Mouse (Mus musculus) lung, embryonic 14.5 days (tissue): ENCODE measurements at regions not wholly inside any gene's neighbourhood (a gene's known extent, or its start where the extent isn't known, plus 50 kb on each side); places are given as distances from the start of the nearest gene placed in this dataset.

Source experiments
- ATAC-seq: fragments of 200-750 bp; cut with Nextera tagmentation; 2 replicates; pipeline ENCODE4 v1.8.0; 2017; ENCODE audit warnings: mild to moderate bottlenecking, moderate TSS enrichment, moderate library complexity; ENCODE audit not compliant: insufficient read depth
- DNase-seq: peaks from one replicate; pipeline ENCODE4 v3.0.0-alpha.2; 2015
- H3K27ac ChIP-seq: fragments of 300-500 bp; sonication (generic); 2 replicates; pipeline ENCODE4 v1.5.1; 2014; ENCODE audit warnings: low read depth, mild to moderate bottlenecking, moderate library complexity
- H3K27me3 ChIP-seq: fragments of 300-500 bp; sonication (generic); 2 replicates; pipeline ENCODE4 v1.6.1; 2014; ENCODE audit warnings: low read length, control low read depth; ENCODE audit not compliant: insufficient read depth
- H3K36me3 ChIP-seq: fragments of 300-500 bp; sonication (generic); 2 replicates; pipeline ENCODE4 v1.6.1; 2014; ENCODE audit warnings: control low read depth; ENCODE audit not compliant: insufficient read depth
- H3K4me1 ChIP-seq: fragments of 300-500 bp; sonication (generic); 2 replicates; pipeline ENCODE4 v1.6.1; 2014; ENCODE audit warnings: antibody characterized with exemption, control low read depth; ENCODE audit not compliant: insufficient read depth
- H3K4me2 ChIP-seq: fragments of 300-500 bp; sonication (generic); 2 replicates; pipeline ENCODE4 v1.6.1; 2014; ENCODE audit warnings: mild to moderate bottlenecking
- H3K4me3 ChIP-seq: fragments of 300-500 bp; sonication (generic); 2 replicates; pipeline ENCODE4 v1.5.1; 2014; ENCODE audit warnings: low read depth, low read length
- H3K9ac ChIP-seq: fragments of 300-500 bp; sonication (generic); 2 replicates; pipeline ENCODE4 v1.6.1; 2014
- H3K9me3 ChIP-seq: fragments of 300-500 bp; sonication (generic); 2 replicates; pipeline ENCODE4 v1.6.1; 2016; ENCODE audit warnings: low read depth, low read length, control low read depth
- CTCF ChIP-seq: IDR thresholded peaks from 2 replicates; pipeline ENCODE4 v1.5.1; 2016; ENCODE audit warnings: antibody characterized with exemption, low read depth
- WGBS: fragments of 180-500 bp; shearing (Covaris S2); extraction: QIAGEN DNeasy Blood & Tissue Kit; methylation state at CpG from one replicate; pipeline ENCODE4 v1.1.7; 2014; 5-methylcytosine and 5-hydroxymethylcytosine counted together

GRCm38 (mm10) chr8:87049746-87050145 is 164.7 kb upstream of the N4bp1 start:
- no peak overlapping the region for H3K27ac ChIP-seq
- no peaks in the 10 kb centered on the region for H3K27me3 ChIP-seq
- no peak overlapping the region for H3K4me2 ChIP-seq
- no peak for TF ChIP-seq CTCF
- no peaks in the 10 kb centered on the region for H3K9me3 ChIP-seq
- no peak overlapping the region for H3K4me3 ChIP-seq
- H3K4me1 ChIP-seq, result no peaks in the 10 kb centered on the region
- WGBS, result 23% methylated on average over 3 of the region's 3 CpGs
- H3K9ac ChIP-seq, result no peak overlapping the region
- DNase-seq (no peak), ATAC-seq (no peak)
- H3K36me3 ChIP-seq, result no peaks in the 10 kb centered on the region

- DNase-seq (no peak), ATAC-seq (no peak)
- H3K9me3 ChIP-seq, result no peaks in the 10 kb centered on the region
- H3K36me3 ChIP-seq, result no peaks in the 10 kb centered on the region
- no peak overlapping the region for H3K27ac ChIP-seq
- 85% methylated on average over 4 of the region's 4 CpGs for WGBS
- H3K4me2 ChIP-seq, result no peak overlapping the region
- H3K4me3 ChIP-seq, result no peak overlapping the region
- no peaks in the 10 kb centered on the region for H3K4me1 ChIP-seq
- no peak overlapping the region for H3K9ac ChIP-seq
- no peaks in the 10 kb centered on the region for H3K27me3 ChIP-seq
- TF ChIP-seq CTCF, result no peak
These were observed 164.1 kb upstream of the N4bp1 start for GRCm38 (mm10) chr8:87049196-87049595.

- no peaks in the 10 kb centered on the region for H3K27me3 ChIP-seq
- no peaks in the 10 kb centered on the region for H3K9me3 ChIP-seq
- no peak overlapping the region for H3K27ac ChIP-seq
- H3K36me3 ChIP-seq, result no peaks in the 10 kb centered on the region
- no peak overlapping the region for H3K4me2 ChIP-seq
- WGBS, result 86% methylated on average over 4 of the region's 4 CpGs
- no peak for DNase-seq
- H3K9ac ChIP-seq, result no peak overlapping the region
- H3K4me3 ChIP-seq, result no peak overlapping the region
- no peak for TF ChIP-seq CTCF
- H3K4me1 ChIP-seq, result no peaks in the 10 kb centered on the region
- ATAC-seq, result no peak
These were observed 161.5 kb upstream of the N4bp1 start for GRCm38 (mm10) chr8:87046590-87046989.

- DNase-seq (no peak), ATAC-seq (no peak)
- Histone ChIP-seq H3K4me1 (no peaks in the 10 kb centered on the region), H3K27me3 (peaks cover 10% of the 10 kb centered on the region), H3K9ac (no peak overlapping the region), H3K27ac (no peak overlapping the region), H3K4me3 (no peak overlapping the region), H3K36me3 (no peaks in the 10 kb centered on the region), H3K4me2 (no peak overlapping the region), H3K9me3 (no peaks in the 10 kb centered on the region)
- WGBS, result 70% methylated on average over 5 of the region's 5 CpGs
- TF ChIP-seq CTCF, result no peak
These were observed 158.0 kb upstream of the N4bp1 start for GRCm38 (mm10) chr8:87043016-87043415.

GRCm38 (mm10) chr8:87037620-87038380 is 152.7 kb upstream of the N4bp1 start:
- peak overlapping the region; percentile 28 for H3K4me3 ChIP-seq
- H3K9me3 ChIP-seq, result no peaks in the 10 kb centered on the region
- peak; percentile 42 for DNase-seq
- H3K4me2 ChIP-seq, result peak overlapping the region; percentile 74
- no peaks in the 10 kb centered on the region for H3K36me3 ChIP-seq
- ATAC-seq, result peak; percentile 52; the same call in 1 of the 2 replicates
- TF ChIP-seq CTCF, result no peak
- H3K9ac ChIP-seq, result peak overlapping the region; percentile 44
- peaks cover 13% of the 10 kb centered on the region for H3K27me3 ChIP-seq
- 4% methylated on average over 48 of the region's 48 CpGs for WGBS
- no peaks in the 10 kb centered on the region for H3K4me1 ChIP-seq
- no peak overlapping the region for H3K27ac ChIP-seq

GRCm38 (mm10) chr8:87035996-87036395 is 150.9 kb upstream of the N4bp1 start:
- Histone ChIP-seq H3K9ac (no peak overlapping the region), H3K27me3 (peaks cover 13% of the 10 kb centered on the region), H3K4me1 (no peaks in the 10 kb centered on the region), H3K4me3 (no peak overlapping the region), H3K36me3 (no peaks in the 10 kb centered on the region), H3K9me3 (no peaks in the 10 kb centered on the region), H3K4me2 (no peak overlapping the region), H3K27ac (no peak overlapping the region)
- ATAC-seq (no peak), DNase-seq (no peak)
- TF ChIP-seq CTCF, result no peak
- 87% methylated on average over 10 of the region's 10 CpGs for WGBS

GRCm38 (mm10) chr8:87028171-87028570 is 143.1 kb upstream of the N4bp1 start:
- no peak for DNase-seq
- H3K4me1 ChIP-seq, result no peaks in the 10 kb centered on the region
- H3K36me3 ChIP-seq, result no peaks in the 10 kb centered on the region
- no peaks in the 10 kb centered on the region for H3K27me3 ChIP-seq
- no peak overlapping the region for H3K9ac ChIP-seq
- ATAC-seq, result no peak
- H3K4me2 ChIP-seq, result no peak overlapping the region
- no peaks in the 10 kb centered on the region for H3K9me3 ChIP-seq
- no peak overlapping the region for H3K4me3 ChIP-seq
- 63% methylated on average over 1 of the region's 1 CpGs for WGBS
- TF ChIP-seq CTCF, result no peak
- H3K27ac ChIP-seq, result no peak overlapping the region
